Mouse (Mus musculus): Measurements from ENCODE around the gene Wdtc1.

The Wdtc1 gene

GRCm38 (mm10) chr4:133353367-133354365, at the start of gene Wdtc1:
TSS of gene Wdtc1 (minus strand) at chr4:133353481.
- no peak for DNase-seq (ENCODE audit: low read depth, low spot score)

GRCm38 (mm10) chr4:133402011-133402410, 48.7 kb upstream of the Wdtc1 start:
- DNase-seq (ENCODE audit: low read depth, low spot score): no peak

GRCm38 (mm10) chr4:133400098-133400497, 46.8 kb upstream of the Wdtc1 start:
- DNase-seq (ENCODE audit: low read depth, low spot score): no peak

GRCm38 (mm10) chr4:133399509-133399908, 46.2 kb upstream of the Wdtc1 start:
- DNase-seq (ENCODE audit: low read depth, low spot score): no peak

GRCm38 (mm10) chr4:133398619-133399018, 45.3 kb upstream of the Wdtc1 start:
- no peak for DNase-seq (ENCODE audit: low read depth, low spot score)

GRCm38 (mm10) chr4:133397961-133398360, 44.7 kb upstream of the Wdtc1 start:
- DNase-seq (ENCODE audit: low read depth, low spot score): no peak

GRCm38 (mm10) chr4:133397299-133397698, 44.0 kb upstream of the Wdtc1 start:
- no peak for DNase-seq (ENCODE audit: low read depth, low spot score)

GRCm38 (mm10) chr4:133396079-133396478, 42.8 kb upstream of the Wdtc1 start:
- DNase-seq (ENCODE audit: low read depth, low spot score): no peak

- DNase-seq (ENCODE audit: low read depth, low spot score): peak; percentile 63
Measured at GRCm38 (mm10) chr4:133394981-133395573, 41.8 kb upstream of the Wdtc1 start.

- no peak for DNase-seq (ENCODE audit: low read depth, low spot score)
Measured at GRCm38 (mm10) chr4:133391185-133392040, 38.1 kb upstream of the Wdtc1 start.

- no peak for DNase-seq (ENCODE audit: low read depth, low spot score)
Measured at GRCm38 (mm10) chr4:133390585-133390984, 37.3 kb upstream of the Wdtc1 start.

GRCm38 (mm10) chr4:133390042-133390441, 36.8 kb upstream of the Wdtc1 start:
- no peak for DNase-seq (ENCODE audit: low read depth, low spot score)

GRCm38 (mm10) chr4:133388781-133389552, 35.7 kb upstream of the Wdtc1 start:
- DNase-seq (ENCODE audit: low read depth, low spot score): no peak

GRCm38 (mm10) chr4:133387053-133387452, 33.8 kb upstream of the Wdtc1 start:
- no peak for DNase-seq (ENCODE audit: low read depth, low spot score)

GRCm38 (mm10) chr4:133386061-133386797, 32.9 kb upstream of the Wdtc1 start:
- DNase-seq (ENCODE audit: low read depth, low spot score): no peak

GRCm38 (mm10) chr4:133381141-133381540, 27.9 kb upstream of the Wdtc1 start:
- no peak for DNase-seq (ENCODE audit: low read depth, low spot score)

- DNase-seq (ENCODE audit: low read depth, low spot score): no peak
Measured at GRCm38 (mm10) chr4:133380532-133380931, 27.3 kb upstream of the Wdtc1 start.

GRCm38 (mm10) chr4:133379861-133380260, 26.6 kb upstream of the Wdtc1 start:
- DNase-seq (ENCODE audit: low read depth, low spot score): no peak

- no peak for DNase-seq (ENCODE audit: low read depth, low spot score)
Measured at GRCm38 (mm10) chr4:133379046-133379347, 25.7 kb upstream of the Wdtc1 start.

GRCm38 (mm10) chr4:133378236-133379045, 25.2 kb upstream of the Wdtc1 start:
- DNase-seq (ENCODE audit: low read depth, low spot score): peak; percentile 59
